Mouse (Mus musculus): ENCODE results near the gene Ggact.

The Ggact gene

GRCm38 (mm10) chr14:122898550-122898949 lies 15.0 kb downstream of the Ggact start:
- no peak for DNase-seq

GRCm38 (mm10) chr14:122896106-122896505 lies 17.5 kb downstream of the Ggact start:
- DNase-seq = no peak

- no peak for DNase-seq
Observed at GRCm38 (mm10) chr14:122891470-122891968, 22.0 kb downstream of the Ggact start.

GRCm38 (mm10) chr14:122888480-122888872 lies 25.1 kb downstream of the Ggact start:
- no peak for DNase-seq

DNA sequence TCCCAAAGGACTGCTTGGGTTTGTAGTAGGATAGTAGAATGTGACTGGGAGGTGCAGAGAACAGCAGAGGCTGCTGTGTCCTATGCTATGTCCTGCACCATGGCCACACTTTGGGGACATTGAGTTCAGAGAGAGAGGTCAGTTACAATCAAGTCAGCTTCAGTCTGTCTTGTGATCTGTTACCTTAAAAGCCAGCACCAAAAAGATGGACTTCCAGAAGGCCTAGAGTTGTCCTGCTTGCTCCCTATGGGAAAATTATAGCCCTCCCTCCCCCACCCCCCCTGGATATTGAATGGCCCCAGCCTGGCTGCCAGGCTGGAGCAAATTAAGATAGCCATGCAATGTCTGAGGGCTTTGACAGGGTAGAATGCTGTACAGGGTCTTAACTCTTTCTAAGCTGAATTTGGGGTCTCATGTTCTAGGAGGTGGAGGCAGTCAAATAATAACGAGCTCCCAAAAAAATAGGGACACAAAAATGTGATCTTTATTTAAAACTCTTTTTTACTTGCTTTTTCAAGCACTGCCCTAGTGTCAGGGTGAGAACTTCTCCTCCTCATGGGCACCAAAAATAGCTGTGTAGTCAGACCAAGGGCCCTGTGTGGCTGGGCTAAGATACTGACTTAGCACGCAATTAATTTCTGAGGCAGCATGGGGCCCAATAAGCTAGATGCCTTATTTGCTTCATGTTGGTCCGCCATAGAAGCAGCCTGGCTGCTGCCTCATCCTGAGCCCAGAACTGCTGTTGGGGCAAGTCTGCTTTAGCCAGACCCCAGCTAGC lies 25.7 kb downstream of the Ggact start:
- no peak for DNase-seq

DNA sequence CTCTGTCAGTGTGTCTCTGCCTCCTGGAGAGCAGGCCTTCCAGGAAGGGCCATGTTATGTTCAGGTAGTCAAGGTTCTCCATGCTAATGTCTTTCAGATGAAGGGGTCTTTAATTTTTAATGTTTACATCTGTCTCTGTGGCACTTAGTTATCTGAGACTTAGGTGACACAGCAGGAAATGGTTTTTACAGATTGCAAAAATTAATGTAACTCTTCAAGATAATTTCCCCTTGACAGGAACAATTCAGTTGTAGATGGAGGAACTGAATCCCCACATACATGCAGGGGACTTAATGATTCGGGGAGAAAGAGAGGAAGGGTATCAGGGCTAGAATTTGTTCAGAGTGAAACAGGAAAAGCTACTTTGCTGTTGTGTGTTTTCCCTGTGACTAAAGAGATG lies 26.3 kb downstream of the Ggact start:
- no peak for DNase-seq

GRCm38 (mm10) chr14:122885893-122886292 lies 27.7 kb downstream of the Ggact start:
- peak; percentile 97 for DNase-seq

DNA sequence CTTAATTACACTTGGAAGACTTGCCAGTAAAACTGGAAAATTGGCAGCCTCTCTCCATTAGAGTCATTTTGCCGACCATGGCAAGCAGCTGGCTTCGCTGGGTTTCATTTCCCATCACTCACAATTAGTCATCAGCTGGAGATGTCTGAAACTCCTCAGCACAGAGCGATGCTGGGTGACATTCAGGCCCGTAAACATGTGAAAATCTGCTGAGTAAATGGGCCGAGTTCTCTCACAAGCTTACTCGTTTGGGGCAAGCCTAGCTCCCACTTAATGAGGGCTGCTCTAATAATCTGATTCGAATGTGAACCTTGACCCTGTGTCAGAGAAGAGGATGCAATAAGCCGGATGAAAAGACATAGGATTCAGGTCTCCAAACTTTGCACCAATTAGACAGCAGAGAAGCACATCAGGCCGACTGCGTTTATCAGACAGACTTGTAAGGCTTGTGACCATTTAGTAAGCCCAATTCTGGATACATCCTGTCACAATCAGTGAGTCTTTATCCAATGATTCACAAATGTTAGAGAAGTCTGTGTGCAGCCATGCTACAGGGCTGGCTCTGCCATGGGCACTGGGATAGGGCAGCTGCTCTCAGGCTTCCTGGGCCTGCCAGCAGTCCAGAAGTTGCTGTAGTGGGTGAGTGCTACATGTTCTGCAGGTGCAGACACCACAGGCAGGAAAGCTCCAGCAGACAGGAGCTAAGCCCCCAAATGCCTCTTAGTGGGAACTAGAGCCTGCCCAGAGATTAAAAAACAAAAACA lies 29.6 kb downstream of the Ggact start:
- DNase-seq = no peak

DNA sequence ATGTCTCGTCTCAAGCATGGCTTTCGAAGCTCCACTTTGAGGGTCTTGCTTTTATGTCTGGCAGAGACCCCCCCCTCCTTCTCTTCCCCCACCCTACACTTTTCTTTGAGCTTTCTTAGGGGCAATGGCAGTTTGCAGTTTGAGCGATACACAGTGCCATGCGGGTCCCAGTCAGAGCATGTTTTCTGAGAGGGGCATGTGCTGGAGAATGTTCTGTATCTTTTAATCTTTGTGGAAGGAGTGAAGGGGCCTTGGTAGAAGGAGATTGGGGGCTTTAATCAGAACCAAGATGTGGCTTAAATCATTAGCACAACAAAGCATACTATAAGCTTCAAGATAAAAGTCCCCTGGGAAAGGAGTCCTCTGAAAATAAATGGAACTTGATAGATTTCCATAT lies 30.1 kb downstream of the Ggact start:
- DNase-seq = no peak

DNA sequence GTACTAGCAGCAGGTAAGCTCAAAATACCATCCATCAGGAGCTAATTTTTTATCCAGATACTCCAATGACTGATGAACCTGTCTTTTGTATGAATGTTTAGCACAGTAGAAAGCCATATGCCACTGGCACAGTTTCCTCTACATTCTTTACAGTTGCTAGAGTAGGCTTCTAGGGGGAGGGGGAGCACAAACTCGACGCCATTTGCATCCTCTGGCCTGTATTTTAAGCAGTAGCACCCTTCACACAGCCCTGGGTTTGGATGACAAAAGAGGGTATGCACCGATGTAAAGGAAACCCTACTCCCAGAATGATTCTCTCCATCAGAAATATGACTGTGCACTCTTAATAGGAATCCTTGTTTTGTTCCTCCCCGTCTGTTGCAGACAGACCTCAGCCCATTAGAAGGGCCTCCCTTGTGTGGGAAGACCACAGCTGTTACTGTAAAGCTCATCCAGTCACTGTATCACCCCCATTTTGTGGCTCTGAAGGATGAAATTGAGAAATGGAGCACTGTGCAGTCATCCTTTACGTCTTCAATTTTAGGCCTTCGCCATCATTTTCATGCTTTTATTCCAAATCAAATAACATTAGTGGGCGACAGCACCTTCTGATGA lies 30.7 kb downstream of the Ggact start:
- DNase-seq = no peak

GRCm38 (mm10) chr14:122882201-122882639 lies 31.3 kb downstream of the Ggact start:
- no peak for DNase-seq

- DNase-seq = no peak
Observed at GRCm38 (mm10) chr14:122881699-122882098, 31.9 kb downstream of the Ggact start.

DNA sequence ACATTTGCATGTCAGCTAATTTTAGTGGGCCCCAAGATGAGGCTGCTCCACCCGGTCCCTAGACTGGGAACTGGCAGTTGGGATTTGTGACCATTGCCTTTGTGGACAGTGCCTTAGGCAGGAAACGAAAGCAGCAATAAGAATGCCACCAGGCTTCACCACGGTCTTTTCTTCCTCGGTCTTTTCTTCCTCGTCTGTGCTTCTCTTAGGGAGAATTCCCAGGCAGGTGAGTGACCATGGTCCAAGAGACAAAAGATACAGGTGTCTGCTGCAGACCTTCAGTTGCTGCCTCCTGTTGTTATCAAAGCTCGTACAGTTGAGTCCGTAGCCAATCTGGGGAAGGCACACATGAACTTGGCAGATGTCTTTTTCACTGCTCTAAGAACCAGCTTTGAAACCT lies 33.3 kb downstream of the Ggact start:
- no peak for DNase-seq

- DNase-seq = no peak
Observed at GRCm38 (mm10) chr14:122877787-122878186, 35.8 kb downstream of the Ggact start.

DNA sequence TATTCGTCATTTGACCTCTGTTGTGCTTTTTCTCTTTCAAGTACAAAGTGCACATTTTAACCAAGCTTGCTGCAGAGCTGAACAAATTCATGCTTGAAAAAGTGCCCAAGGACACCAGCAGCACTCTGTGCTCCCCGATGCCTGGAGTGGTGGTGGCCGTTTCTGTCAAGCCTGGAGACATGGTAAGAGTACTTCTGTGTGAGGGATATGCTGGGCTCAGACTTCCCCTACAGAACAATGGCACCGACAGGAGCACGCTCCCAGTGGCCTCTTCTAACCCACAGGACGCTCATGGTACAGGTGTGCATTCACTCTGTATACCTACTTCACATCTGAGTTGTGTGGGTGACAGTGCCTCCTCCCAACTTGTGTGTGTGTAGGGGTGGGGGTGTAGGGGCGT lies 36.8 kb downstream of the Ggact start:
- no peak for DNase-seq

DNA sequence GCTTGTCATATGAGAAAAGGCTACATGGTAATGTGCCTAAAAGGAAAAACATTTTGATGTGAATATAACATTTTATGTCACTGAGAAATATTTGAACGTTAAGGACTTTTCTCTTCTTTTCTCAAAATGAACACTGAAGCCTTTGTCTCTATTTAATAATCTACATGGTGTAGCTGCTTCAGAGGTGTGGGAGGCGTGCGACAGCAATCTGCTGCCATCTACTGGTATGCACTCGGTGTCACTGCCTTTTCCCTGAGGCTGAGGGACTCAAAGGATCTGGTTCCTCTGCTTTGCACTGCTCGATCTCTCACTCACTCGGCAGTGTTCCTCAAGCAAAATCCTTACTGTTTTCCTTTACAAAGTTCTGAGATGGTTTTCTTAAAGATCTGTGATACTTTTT lies 37.4 kb downstream of the Ggact start:
- peak; percentile 86 for DNase-seq

GRCm38 (mm10) chr14:122875636-122876035 lies 37.9 kb downstream of the Ggact start:
- DNase-seq = no peak

DNA sequence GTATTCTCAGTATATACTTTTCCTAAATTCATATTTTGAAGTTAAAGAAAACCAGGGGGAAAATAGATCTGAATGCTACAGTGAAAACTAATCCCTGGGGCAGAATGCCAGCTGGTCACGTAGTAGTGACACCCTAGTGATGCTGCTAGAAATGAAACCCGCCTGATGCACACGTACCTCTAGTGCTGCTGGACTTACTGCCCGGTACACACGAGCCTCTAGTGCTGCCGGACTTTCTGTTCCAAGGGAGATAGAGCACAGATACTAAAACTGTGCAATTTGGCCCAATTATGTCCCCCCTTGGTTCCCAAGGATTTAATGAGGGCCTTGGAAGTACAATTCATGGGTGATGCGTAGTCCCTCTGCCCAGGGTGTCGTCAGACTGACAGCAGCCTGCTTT lies 38.5 kb downstream of the Ggact start:
- no peak for DNase-seq

DNA sequence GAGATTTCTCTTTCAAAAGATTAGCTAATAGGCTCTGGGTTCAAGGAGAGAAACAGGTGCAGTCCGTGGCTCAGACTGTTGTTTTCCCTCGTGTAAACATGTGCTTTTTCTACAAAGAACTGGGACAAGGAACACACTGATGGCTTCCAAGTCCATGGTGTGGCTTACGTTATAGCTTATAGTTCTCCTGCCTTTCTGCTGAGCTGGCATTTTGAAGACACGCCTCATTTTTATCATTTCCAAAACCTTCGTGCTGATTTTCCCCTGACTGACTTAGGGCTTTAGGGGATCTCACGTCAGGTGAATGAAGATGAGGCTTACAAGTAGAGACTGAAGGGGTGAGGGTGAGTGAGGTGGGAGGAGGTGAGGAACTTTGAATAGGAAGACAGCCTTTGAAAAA lies 40.9 kb downstream of the Ggact start:
- no peak for DNase-seq

- DNase-seq = no peak
Observed at GRCm38 (mm10) chr14:122871841-122872580, 41.5 kb downstream of the Ggact start.

- DNase-seq = no peak
Observed at GRCm38 (mm10) chr14:122869831-122870230, 43.7 kb downstream of the Ggact start.

GRCm38 (mm10) chr14:122867531-122868285 lies 45.8 kb downstream of the Ggact start:
- no peak for DNase-seq

All from cerebellum, adult 11 months (tissue).